Mouse (Mus musculus) kidney, postnatal 25 days (tissue): ENCODE data around the gene Dennd1b.

ENCODE experiments used
- DNase-seq, 2 experiments: peaks; one replicate each; pipeline ENCODE4 v3.0.0; 2021; ENCODE audit warnings: mixed read lengths in 2 of 2

Gene Dennd1b

DNA sequence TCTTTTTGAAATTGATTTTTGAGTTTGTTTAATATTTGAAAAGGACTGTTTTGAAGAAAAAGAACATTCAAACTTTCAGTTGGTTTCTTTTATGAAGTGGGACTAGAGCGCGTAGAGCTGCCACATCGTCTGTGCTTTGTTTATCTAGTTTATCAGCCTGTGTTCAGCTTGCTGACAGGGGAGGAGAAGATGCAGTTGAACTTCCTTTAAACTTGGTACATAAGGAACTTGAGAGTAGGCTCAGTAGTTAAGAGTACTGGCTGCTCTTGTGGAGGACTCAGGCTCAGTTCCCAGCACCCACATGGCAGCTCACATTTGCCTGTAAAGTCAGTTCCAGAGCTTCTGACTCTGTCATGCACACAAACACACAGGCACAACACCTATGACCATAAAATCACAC is 124.3 kb downstream of the Dennd1b start:
- no peak for DNase-seq

DNA sequence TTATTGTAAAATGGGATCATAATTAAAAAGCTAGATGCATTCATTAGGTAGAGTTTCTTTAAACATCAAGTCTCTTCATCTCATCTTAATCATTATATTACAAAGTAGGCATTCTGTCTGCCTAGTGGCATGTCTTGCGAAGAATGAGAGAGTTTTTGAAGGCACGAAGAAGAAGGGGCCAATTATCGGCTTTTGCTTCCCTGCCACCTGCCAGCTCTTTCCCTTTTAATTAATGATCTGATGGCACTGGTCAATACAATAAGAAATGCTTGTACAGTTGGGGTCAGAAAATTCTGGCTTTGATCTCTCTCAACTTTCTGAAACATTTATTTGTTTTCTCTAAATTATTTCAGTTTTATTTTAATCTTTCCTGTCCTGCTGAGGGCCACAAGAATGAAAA is 127.5 kb downstream of the Dennd1b start:
- no peak for DNase-seq

GRCm38 (mm10) chr1:139091701-139092100 is 128.5 kb downstream of the Dennd1b start:
- no peak for DNase-seq

DNA sequence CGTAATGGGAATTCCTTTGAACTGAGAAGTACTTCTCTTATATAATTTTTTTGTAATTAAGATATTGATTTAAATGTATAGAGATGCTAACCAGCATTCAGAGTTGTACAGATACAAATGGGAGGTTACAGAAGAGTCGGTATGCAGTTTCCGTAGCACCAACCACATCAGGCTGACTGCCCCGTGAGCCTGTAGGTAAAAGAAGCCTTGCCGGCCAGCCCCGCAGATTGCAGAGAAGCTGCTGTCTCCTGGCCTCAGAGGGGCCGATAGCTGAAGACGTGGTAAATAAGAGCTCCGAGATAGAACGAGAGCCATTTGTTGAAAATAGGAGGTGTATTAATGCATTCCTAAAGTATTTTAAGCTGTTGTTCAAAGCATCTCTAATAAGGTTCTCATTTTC is 128.9 kb downstream of the Dennd1b start:
- no peak for DNase-seq

DNA sequence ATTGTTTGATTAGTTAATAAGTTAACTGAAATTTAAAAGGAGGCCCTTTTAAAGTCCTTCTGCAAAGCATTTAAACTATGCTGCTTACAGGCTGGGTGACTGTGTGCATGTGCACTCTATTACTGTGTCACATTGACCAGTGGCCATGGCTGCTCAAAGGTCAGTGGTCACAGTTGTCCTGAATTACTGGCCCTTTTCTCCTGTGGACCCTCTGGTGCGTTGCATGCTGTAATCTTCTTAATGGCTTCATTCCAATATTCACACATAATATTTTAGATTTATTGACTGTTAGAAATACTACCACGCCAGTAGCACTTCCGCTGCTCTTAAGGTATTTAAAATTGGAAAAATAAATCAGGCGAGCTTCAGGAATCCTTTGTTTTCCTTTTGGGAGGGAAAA is 129.5 kb downstream of the Dennd1b start:
- DNase-seq = no peak

DNA sequence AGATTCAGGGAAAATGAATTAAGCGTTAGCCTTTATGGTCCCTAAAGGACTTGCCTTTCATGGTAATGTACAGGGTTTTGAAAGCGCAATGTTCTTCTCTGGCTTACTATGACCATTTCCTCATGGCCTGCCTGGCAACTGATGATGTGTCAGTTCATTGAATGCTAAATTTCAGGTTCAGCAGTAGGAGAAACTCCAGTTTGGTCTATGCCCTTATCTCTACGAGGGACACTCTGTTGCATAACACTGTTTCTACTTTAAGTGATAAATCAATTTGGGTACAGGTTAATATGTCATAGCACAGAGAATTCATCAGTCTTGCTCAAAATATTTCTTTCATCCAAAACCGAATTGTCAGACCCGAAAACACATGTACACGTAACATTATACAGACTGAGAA is 133.1 kb downstream of the Dennd1b start:
- no peak for DNase-seq

DNA sequence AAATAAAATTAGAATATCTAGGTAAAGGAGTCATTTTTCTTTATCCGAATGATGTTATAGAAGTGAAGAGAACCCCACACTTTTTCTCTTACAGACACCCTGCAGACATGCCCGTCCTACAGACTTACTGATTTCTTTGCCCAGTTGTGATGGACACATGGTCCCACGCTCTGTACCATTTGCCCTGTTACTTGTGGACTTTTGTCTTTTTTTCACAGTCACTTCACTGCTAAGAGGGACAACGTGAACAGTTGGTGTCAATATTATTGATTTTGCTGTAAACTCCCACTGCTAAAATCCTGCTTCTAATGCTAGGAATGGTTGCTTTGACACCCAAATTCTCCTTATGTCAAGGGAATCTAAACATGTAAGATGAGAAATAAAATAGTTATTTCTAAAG is 134.9 kb downstream of the Dennd1b start:
- DNase-seq = no peak

GRCm38 (mm10) chr1:139101725-139102124 is 138.5 kb downstream of the Dennd1b start:
- no peak for DNase-seq

GRCm38 (mm10) chr1:139108251-139108650 is 145.0 kb downstream of the Dennd1b start:
- DNase-seq = no peak

DNA sequence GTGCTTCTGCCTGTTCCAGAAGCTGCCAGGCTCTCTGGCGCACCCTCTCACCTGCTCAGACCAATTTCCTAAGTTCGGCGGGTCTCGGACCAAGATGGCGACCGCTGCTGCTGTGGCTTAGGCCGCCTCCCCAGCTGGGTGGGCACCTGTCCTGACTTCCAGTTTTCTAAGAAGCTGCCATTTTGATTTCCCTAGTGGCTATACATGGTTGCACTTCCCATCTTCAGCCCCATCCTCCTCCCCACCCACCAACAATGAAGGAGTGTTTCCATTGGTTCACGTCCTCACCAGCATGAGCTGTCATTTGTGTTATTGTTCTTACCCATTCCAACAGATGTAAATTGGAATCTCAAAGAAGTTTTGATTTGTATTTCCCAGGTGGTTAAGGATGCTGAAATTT is 159.4 kb downstream of the Dennd1b start:
- no peak for DNase-seq

- no peak for DNase-seq
Measured at GRCm38 (mm10) chr1:139139644-139140043, 176.4 kb downstream of the Dennd1b start.

DNA sequence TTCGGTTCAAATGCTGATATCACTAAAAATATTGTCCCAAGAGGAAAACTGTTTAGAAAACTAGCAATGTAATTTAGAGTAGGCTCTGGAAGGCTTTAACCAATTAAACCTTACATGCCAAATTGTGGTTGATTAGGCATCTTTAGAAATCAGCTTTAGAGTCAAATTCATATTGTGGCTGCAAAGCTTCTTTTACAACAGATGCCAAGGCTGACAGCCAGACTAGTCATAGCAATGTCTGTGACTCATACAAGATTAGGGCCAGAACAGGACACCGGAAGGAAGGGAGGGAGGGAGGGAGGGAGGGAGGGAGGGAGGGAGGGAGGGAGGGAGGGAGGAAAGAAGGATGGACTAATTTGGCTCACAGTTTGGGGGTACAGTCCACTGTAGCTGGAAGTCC is 182.3 kb downstream of the Dennd1b start:
- no peak for DNase-seq

DNA sequence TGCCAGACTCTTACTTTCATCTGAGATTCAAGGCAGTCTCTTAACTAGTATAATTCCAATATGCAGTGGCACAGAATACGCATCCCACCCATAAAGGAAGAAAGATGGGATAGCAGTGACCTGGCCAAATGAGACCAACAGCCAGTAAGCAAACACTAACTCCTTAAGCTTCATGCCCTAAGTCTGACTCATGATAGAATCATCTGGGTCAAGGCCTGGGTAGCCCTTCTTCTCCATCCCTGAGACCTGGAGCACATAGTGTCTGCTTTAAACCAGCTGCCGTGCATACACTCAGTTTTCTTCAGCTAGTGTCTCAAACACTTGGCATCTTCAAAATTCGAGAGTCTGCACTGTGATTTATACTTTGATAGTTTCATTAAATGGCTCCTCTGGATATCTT is 183.1 kb downstream of the Dennd1b start:
- no peak for DNase-seq

DNA sequence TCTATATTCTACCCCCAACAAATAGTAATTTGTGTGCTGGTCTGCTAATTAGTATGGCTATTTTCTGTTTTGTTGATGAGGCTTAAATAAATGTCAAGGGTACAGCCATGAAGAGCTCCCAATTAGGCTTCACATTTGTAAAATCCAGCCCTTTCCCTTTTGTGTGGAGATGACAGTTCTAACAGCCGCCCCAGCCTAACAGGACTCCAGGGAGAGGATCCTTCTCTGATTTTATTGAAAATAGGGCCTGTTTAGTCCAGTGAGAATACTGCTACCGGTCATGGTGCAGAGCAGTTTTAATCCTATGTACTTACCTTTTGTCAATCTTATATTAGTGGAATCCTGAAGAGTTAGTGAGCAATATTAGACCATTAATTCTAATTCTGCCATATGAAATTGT is 189.8 kb downstream of the Dennd1b start:
- no peak for DNase-seq

GRCm38 (mm10) chr1:139153493-139153892 is 190.3 kb downstream of the Dennd1b start:
- no peak for DNase-seq

DNA sequence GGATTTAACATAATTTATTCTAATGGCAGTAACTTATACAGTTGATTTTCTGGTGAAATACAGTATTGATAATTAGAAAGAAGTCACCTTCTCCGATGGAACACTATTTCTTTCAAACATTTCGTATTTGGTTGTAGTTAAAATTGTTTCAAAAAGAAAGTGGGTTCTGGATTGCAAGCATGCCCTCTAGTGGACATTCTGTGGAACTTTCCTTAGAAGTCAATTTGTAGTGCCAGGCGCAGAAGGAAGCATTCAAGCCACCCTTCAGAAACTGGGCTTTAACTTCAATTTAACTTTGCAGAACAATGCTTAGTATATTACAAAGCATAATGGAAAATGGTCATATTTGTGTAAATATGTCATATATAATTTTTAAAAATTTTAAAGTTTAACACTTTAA is 193.2 kb downstream of the Dennd1b start:
- no peak for DNase-seq

- no peak for DNase-seq
Measured at GRCm38 (mm10) chr1:139161619-139162018, 198.4 kb downstream of the Dennd1b start.

GRCm38 (mm10) chr1:139162814-139163213 is 199.6 kb downstream of the Dennd1b start:
- DNase-seq = peak in 1 of 2 experiments; percentile 19

- DNase-seq = no peak
Measured at GRCm38 (mm10) chr1:139174058-139174832, 211.0 kb downstream of the Dennd1b start.

DNA sequence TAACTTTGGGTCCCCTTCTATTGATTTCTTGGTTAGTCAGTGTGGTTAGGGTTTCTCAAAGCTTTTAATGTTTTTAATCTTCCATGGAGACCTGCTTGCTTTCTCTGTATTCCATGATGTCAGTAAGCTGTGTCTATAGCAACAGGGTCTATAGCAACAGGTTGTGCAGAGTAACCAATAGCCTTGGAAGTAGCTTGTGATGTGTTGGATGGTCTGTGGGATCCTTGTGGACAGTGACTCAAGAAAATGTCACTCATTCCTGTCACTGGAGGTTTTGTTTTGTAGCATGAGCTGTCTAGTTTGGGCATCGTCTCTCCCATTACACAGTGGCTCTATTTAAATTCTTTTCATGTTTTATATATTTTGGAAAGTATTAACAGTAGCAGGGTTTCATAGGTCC is 216.5 kb downstream of the Dennd1b start:
- no peak for DNase-seq

DNA sequence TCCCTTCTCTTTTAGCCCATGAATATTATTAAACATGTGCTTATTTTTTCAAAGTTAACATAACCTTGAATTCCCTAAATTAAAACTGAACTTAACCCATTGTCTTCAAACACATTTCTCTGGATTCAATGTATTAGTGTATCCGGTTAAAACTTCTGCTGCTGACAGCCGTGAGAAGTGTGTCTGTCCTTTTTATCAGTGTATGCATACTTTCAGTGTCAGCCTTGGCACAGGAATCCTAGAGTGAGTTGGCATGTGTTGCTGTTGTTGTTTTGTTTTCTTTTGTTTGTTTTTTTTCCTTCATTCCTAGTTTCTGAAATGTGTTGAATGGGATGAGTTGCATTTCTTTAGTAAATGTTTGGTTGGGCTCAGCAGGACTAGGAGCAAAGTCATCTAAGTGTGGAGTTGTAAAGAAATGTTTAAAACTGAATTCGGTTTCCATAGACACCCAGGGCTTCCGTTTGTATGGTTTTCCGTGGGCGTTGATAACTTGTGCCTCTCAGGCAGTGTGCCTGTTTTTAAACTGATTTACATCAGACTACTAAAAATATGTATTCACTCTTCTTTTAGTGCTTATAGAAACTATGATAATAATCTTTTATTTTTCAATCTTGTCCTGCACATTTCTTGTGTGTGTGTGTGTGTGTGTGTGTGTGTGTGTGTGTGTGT is 217.4 kb downstream of the Dennd1b start:
- no peak for DNase-seq

DNA sequence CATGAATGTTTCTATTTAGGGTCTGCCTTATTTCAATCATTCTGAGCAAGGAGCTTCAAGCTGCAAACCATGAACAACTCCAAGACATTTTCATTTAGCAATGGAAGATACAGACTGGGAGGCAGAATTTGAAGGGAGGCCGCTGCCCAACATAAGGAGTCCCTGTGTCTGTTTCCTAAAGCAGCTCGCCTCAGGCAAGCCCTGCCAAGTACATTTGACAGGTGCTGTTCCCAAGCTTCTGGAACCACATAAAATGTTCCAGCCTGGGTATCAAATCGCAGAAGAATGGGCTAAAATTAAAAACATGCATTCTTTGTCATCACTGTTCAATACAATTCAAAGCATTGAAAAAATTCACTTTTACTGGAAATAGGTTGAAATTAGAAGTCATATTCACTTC is 229.4 kb downstream of the Dennd1b start:
- DNase-seq = no peak

- no peak for DNase-seq
Measured at GRCm38 (mm10) chr1:139194011-139194410, 230.8 kb downstream of the Dennd1b start.

- DNase-seq = no peak
Measured at GRCm38 (mm10) chr1:139194428-139195028, 231.3 kb downstream of the Dennd1b start.
